Mouse (Mus musculus): ENCODE measurements around the gene Ppil6. TPM values are rescaled to one million over a fixed set of nuclear protein-coding genes. Genes with fewer than 3 reads are reported as not detected.
A peak's percentile ranks its signal among the peaks of the same experiment; 100 is the strongest.
"Not testable (repeated sequence)": the region's sequence is repeated elsewhere in the genome, so short reads cannot be mapped to it uniquely, and the experiment has no call there.

Gene Ppil6
- polyA plus RNA-seq, 1 experiment from 2014 or later: 1.2 TPM

DNA sequence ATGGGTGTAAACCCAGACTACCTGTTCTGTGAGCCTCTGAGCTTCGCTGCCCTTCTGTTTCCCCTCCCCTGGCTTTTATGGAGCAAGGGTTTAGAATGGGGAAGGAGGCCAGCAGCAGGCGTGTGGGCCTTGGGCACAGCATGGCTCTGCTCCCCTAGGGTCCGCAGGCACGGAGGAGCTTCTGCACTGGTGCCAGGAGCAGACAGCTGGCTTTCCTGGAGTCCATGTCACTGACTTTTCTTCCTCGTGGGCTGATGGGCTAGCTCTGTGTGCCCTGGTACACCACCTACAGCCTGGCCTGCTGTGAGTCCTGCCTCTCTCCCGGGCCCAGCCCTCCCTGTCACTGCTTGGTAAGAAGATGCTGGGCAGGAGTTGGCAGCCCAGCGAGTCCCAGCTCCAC is 7.8 kb upstream of the Ppil6 start:
- 84% methylated on average over 7 of the region's 7 CpGs for WGBS
- Histone ChIP-seq H3K36me3 (peaks cover 58% of the 10 kb centered on the region), H3K4me3 (no peak overlapping the region), H3K9me3 (no peaks in the 10 kb centered on the region), H3K9ac (no peak overlapping the region), H3K27me3 (replicated peaks) (no peaks in the 10 kb centered on the region), H3K4me1 (peaks cover 11% of the 10 kb centered on the region; the same call in 1 of the 2 replicates), H3K4me2 (replicated peaks) (no peak overlapping the region), H3K27ac (no peak overlapping the region)
- no peak for ATAC-seq (ENCODE audit: low FRiP score, low read depth)

- WGBS: 92% methylated on average over 16 of the region's 16 CpGs
- Histone ChIP-seq H3K27me3 (replicated peaks) (no peaks in the 10 kb centered on the region), H3K9ac (no peak overlapping the region), H3K4me1 (peaks cover 26% of the 10 kb centered on the region), H3K27ac (no peak overlapping the region), H3K4me3 (no peak overlapping the region), H3K9me3 (no peaks in the 10 kb centered on the region), H3K4me2 (replicated peaks) (no peak overlapping the region), H3K36me3 (peaks cover 71% of the 10 kb centered on the region)
- no peak for ATAC-seq (ENCODE audit: low FRiP score, low read depth)
Observed at GRCm38 (mm10) chr10:41485778-41486177, 4.5 kb upstream of the Ppil6 start.

- H3K9ac ChIP-seq: no peak overlapping the region
- ATAC-seq (ENCODE audit: low FRiP score, low read depth): no peak
- peaks cover 71% of the 10 kb centered on the region for H3K36me3 ChIP-seq
- no peaks in the 10 kb centered on the region for H3K9me3 ChIP-seq
- no peak overlapping the region for H3K4me3 ChIP-seq
- no peak overlapping the region for H3K4me2 ChIP-seq (replicated peaks)
- no peaks in the 10 kb centered on the region for H3K27me3 ChIP-seq (replicated peaks)
- peaks cover 26% of the 10 kb centered on the region for H3K4me1 ChIP-seq
- 90% methylated on average over 14 of the region's 14 CpGs for WGBS
- no peak overlapping the region for H3K27ac ChIP-seq
Observed at GRCm38 (mm10) chr10:41486506-41487170, 3.6 kb upstream of the Ppil6 start.

GRCm38 (mm10) chr10:41488877-41489276 is 1.4 kb upstream of the Ppil6 start:
- Histone ChIP-seq H3K9ac (peak overlapping the region; percentile 58; the same call in 1 of the 2 replicates), H3K9me3 (no peaks in the 10 kb centered on the region), H3K27ac (no peak overlapping the region), H3K4me2 (replicated peaks) (peak overlapping the region; percentile 96), H3K27me3 (replicated peaks) (no peaks in the 10 kb centered on the region), H3K4me3 (peak overlapping the region; percentile 60; the same call in 1 of the 2 replicates), H3K36me3 (peaks cover 49% of the 10 kb centered on the region), H3K4me1 (peaks cover 26% of the 10 kb centered on the region)
- no peak for ATAC-seq (ENCODE audit: low FRiP score, low read depth)
- WGBS: 59% methylated on average over 7 of the region's 7 CpGs

DNA sequence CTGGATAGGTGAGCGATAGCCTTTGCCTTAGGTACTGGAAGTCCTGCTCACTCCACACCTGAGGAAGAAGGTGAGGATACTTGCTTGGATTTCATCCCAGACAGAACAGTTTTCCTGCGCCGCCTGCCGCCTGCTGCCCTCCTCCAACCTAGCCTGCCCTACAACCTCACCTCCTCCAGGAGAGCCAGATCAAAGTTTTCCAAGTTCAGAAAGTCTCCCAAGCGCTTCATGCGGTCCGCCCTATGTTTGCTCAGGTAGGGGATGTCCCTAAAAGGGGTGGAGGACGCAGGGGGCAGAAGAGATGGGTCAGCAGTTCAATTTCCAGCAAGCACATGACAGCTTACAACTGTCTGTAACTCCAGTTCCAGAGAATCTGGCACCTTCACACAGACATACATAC is 945 bp upstream of the Ppil6 start:
- Histone ChIP-seq H3K27ac (no peak overlapping the region), H3K4me1 (peaks cover 26% of the 10 kb centered on the region), H3K4me3 (peak overlapping the region; percentile 60), H3K36me3 (peaks cover 45% of the 10 kb centered on the region), H3K27me3 (replicated peaks) (no peaks in the 10 kb centered on the region), H3K9ac (peak overlapping the region; percentile 58), H3K9me3 (no peaks in the 10 kb centered on the region), H3K4me2 (replicated peaks) (peak overlapping the region; percentile 96)
- WGBS: 34% methylated on average over 8 of the region's 8 CpGs
- no peak for ATAC-seq (ENCODE audit: low FRiP score, low read depth)

- Histone ChIP-seq H3K36me3 (peaks cover 33% of the 10 kb centered on the region), H3K27ac (no peak overlapping the region), H3K9me3 (no peaks in the 10 kb centered on the region), H3K27me3 (replicated peaks) (no peaks in the 10 kb centered on the region), H3K9ac (peak overlapping the region; percentile 58), H3K4me1 (peaks cover 26% of the 10 kb centered on the region), H3K4me3 (peak overlapping the region; percentile 60), H3K4me2 (replicated peaks) (peak overlapping the region; percentile 96)
- ATAC-seq (ENCODE audit: low FRiP score, low read depth): peak; percentile 62; the same call in 1 of the 2 replicates
- under 1% methylated on average over 29 of the region's 29 CpGs for WGBS
Observed at GRCm38 (mm10) chr10:41490518-41490873, 257 bp downstream of the Ppil6 start.

GRCm38 (mm10) chr10:41491111-41491510 is 872 bp downstream of the Ppil6 start:
- no peak overlapping the region for H3K27ac ChIP-seq
- H3K4me1 ChIP-seq: peaks cover 26% of the 10 kb centered on the region
- WGBS: 68% methylated on average over 4 of the region's 4 CpGs
- no peak for ATAC-seq (ENCODE audit: low FRiP score, low read depth)
- 0 out of 2 replicates have a peak overlapping the region, but pooled peaks have one; percentile 96 for H3K4me2 ChIP-seq (replicated peaks)
- H3K9me3 ChIP-seq: no peaks in the 10 kb centered on the region
- H3K9ac ChIP-seq: no peak overlapping the region
- H3K27me3 ChIP-seq (replicated peaks): no peaks in the 10 kb centered on the region
- H3K4me3 ChIP-seq: no peak overlapping the region
- H3K36me3 ChIP-seq: peaks cover 27% of the 10 kb centered on the region

GRCm38 (mm10) chr10:41500941-41501340 is 10.7 kb downstream of the Ppil6 start:
- Histone ChIP-seq H3K9me3 (no peaks in the 10 kb centered on the region), H3K27ac (no peak overlapping the region), H3K9ac (no peak overlapping the region), H3K36me3 (no peaks in the 10 kb centered on the region), H3K4me3 (no peak overlapping the region), H3K27me3 (replicated peaks) (no peaks in the 10 kb centered on the region), H3K4me1 (no peaks in the 10 kb centered on the region), H3K4me2 (replicated peaks) (no peak overlapping the region)
- ATAC-seq (ENCODE audit: low FRiP score, low read depth): no peak
- 73% methylated on average over 4 of the region's 4 CpGs for WGBS

- Histone ChIP-seq H3K27me3 (replicated peaks) (no peaks in the 10 kb centered on the region), H3K4me3 (no peak overlapping the region), H3K36me3 (no peaks in the 10 kb centered on the region), H3K9me3 (no peaks in the 10 kb centered on the region), H3K4me1 (no peaks in the 10 kb centered on the region), H3K4me2 (replicated peaks) (no peak overlapping the region), H3K27ac (no peak overlapping the region), H3K9ac (no peak overlapping the region)
- no peak for ATAC-seq (ENCODE audit: low FRiP score, low read depth)
- 88% methylated on average over 1 of the region's 1 CpGs for WGBS
Observed at GRCm38 (mm10) chr10:41504996-41505395, 14.8 kb downstream of the Ppil6 start.

GRCm38 (mm10) chr10:41505446-41505845 is 15.2 kb downstream of the Ppil6 start:
- not testable (repeated sequence) for H3K4me3 ChIP-seq; H3K27ac ChIP-seq; H3K4me2 ChIP-seq (replicated peaks); H3K4me1 ChIP-seq; H3K9ac ChIP-seq; H3K36me3 ChIP-seq; H3K27me3 ChIP-seq (replicated peaks); H3K9me3 ChIP-seq
- 7% methylated on average over 3 of the region's 3 CpGs for WGBS
- peak; percentile 65; the same call in 1 of the 2 replicates for ATAC-seq (ENCODE audit: low FRiP score, low read depth)

GRCm38 (mm10) chr10:41509160-41509559 is 18.9 kb downstream of the Ppil6 start:
- H3K36me3 ChIP-seq: no peaks in the 10 kb centered on the region
- 36% methylated on average over 2 of the region's 2 CpGs for WGBS
- H3K27ac ChIP-seq: no peak overlapping the region
- H3K27me3 ChIP-seq (replicated peaks): no peaks in the 10 kb centered on the region
- ATAC-seq (ENCODE audit: low FRiP score, low read depth): no peak
- H3K9me3 ChIP-seq: no peaks in the 10 kb centered on the region
- no peak overlapping the region for H3K9ac ChIP-seq
- H3K4me2 ChIP-seq (replicated peaks): no peak overlapping the region
- H3K4me1 ChIP-seq: no peaks in the 10 kb centered on the region
- no peak overlapping the region for H3K4me3 ChIP-seq

GRCm38 (mm10) chr10:41514301-41514700 is 24.1 kb downstream of the Ppil6 start:
- 73% methylated on average over 4 of the region's 4 CpGs for WGBS
- Histone ChIP-seq H3K9me3 (no peaks in the 10 kb centered on the region), H3K4me1 (no peaks in the 10 kb centered on the region), H3K27me3 (replicated peaks) (no peaks in the 10 kb centered on the region), H3K4me3 (no peak overlapping the region), H3K27ac (no peak overlapping the region), H3K36me3 (no peaks in the 10 kb centered on the region), H3K4me2 (replicated peaks) (no peak overlapping the region), H3K9ac (no peak overlapping the region)
- no peak for ATAC-seq (ENCODE audit: low FRiP score, low read depth)

- no peak for ATAC-seq (ENCODE audit: low FRiP score, low read depth)
- H3K9me3 ChIP-seq: no peaks in the 10 kb centered on the region
- H3K4me3 ChIP-seq: no peak overlapping the region
- no peak overlapping the region for H3K9ac ChIP-seq
- no peaks in the 10 kb centered on the region for H3K27me3 ChIP-seq (replicated peaks)
- no peak overlapping the region for H3K27ac ChIP-seq
- no peaks in the 10 kb centered on the region for H3K36me3 ChIP-seq
- H3K4me2 ChIP-seq (replicated peaks): no peak overlapping the region
- H3K4me1 ChIP-seq: no peaks in the 10 kb centered on the region
Observed at GRCm38 (mm10) chr10:41514921-41515320, 24.7 kb downstream of the Ppil6 start.

Data from neural tube, embryonic 12.5 days (tissue).